Mouse (Mus musculus): ENCODE results near the gene Cdca8. TPM values are rescaled to one million over a fixed set of nuclear protein-coding genes. Genes with fewer than 3 reads are reported as not detected.

Gene Cdca8
- polyA plus RNA-seq (2021; fragmentation: Nextera tagmentation), result 2.2 and 2.5 TPM in 2 replicates
- long read RNA-seq, experiment 1, partial matches to known transcripts, result 0 of 2 reads
- long read RNA-seq, experiment 1, other reads (novel, unspliced or antisense), result 0 of 2 reads
- long read RNA-seq, experiment 2, partial matches to known transcripts, result 0 of 4 reads
- long read RNA-seq, experiment 2, other reads (novel, unspliced or antisense), result 0 of 4 reads

DNA sequence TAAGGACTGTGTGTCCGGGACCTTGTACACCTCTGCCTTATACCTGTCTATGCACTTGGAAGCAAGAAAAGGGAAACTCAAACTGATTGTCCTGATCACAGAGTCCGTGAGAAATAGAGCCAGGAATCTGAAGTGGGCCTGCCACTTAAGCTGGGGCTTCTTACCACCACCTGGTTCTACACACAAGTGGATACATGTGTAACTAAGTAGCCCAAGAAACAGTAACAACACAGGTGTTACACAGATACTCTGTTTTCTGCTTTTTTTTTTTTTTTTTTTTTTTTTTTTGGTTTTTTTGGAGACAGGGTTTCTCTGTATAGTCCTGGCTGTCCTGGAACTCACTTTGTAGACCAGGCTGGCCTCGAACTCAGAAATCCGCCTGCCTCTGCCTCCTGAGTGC lies at the start of gene Cdca8:
Cdca8 (minus strand) TSS at position 101 of the 400 bp plus-strand sequence.

DNA sequence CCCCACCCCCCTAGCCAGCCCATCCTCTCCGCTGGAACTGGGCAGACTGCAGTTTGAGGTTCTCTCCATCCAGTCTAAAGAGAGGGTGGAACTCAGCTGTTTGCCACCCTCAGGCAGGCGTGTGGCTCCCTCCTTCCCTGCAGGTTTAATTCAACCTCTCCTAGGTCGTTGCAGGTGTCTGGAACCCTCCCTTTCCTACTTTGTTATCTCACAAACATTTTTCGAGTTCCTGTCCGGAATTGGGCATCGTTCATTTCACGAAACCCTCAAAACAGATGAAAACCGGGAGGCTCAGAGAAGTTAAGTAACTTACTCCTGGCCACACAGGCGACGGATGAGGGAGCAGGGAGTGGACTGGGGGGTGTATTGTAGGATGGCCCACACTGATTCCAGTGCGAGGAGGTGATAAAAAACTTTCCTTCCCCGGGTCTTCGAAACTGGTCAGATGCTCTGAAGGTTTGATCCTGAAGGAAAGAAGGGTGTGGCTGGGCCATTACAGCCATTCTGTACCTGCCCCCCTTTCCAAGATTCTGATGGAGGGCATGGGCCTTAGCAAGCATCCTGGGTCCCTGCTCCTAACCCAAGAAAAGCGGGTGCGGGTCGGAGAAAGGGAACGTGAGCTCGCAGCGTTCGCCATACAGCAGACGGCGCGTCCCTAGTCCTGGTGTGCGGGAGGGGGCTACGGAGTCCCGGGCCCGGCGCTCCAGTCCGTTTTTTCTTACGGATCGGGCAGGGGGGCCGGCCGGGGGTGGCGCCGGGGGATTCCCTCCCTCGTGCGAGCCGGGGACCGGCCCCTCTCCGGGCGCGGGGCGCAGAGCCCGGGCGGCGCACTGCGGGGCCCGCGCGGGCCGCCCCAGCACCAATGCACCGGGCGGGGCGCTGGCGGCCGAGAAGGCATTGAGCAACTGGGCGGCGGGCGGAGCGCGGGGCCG lies 46.8 kb upstream of the Cdca8 start, which contains the start of gene Rspo1:
Rspo1 (plus strand) TSS at position 760 of the 932 bp plus-strand sequence.

DNA sequence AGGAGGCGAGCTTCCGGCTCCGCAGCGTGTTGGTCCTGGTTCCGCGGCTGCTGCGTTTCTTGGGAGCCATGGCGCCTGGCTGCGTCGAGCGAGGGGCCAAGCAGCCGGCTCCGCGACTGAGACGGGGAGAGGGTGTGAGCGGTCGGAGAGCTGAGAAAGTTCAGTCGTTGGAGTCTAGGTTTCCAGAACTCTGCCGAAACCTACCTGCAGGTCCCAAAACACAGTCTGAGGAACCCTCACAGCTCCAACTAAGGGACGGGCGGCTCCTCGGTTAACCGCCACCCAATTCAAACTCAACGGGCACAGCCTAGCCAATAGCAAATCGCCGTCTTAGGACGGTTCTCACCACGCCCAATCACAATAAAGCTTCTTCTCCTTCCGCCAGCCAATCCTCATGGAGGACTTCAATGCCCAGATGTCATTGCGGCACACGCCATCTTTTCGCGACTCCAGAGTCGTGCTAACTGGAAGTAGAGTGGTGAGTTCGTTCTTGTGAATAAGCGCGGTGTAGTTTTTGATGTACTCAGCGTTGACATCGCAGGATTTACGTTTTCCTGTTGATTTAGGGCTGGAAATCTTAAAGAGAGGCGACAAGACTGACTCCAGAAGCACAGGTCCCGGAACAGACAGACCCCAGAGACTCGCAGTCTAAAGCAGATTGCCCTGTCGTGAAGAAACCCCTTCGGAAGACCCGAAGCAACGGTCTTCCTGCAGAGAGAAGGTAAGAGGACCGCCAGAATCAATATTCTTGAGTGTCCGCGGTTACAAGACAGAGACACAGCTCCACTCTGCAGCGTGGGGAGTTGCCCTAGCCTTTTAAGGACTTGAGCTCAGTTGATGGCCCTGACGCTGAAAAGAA lies 2.3 kb downstream of the Cdca8 start, which contains the start of gene 9930104L06Rik:
9930104L06Rik (plus strand) TSS at position 436 of the 859 bp plus-strand sequence.

DNA sequence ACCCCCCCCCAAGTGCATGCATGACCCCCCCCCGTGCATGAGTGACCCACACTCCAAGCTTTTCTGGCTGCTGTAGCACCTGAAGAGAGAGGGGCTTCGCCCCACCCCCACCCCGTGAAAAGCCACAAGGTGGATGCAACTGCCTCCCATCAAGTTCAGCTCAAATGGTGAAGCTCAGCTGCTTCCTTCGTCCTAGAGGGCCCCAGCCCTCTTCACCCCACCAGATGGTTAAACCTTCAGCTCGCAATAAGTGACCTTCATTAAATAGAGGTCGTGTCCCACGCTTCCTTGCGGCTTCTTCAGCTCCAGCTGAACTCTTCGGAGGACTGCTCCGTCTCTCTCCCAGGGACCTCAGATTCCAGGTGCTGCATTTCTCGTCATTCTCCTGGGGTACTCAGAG lies 58.5 kb downstream of the Cdca8 start, which contains the start of gene Epha10:
Epha10 (plus strand) TSS at position 301 of the 400 bp plus-strand sequence.

Other genes starting within 250 kb of the Cdca8 start
- gene Utp11, start 245.7 kb downstream of the Cdca8 start, polyA plus RNA-seq (2021; fragmentation: Nextera tagmentation), result 30.2 and 34.0 TPM in 2 replicates
- gene Fhl3, start 238.6 kb downstream of the Cdca8 start, polyA plus RNA-seq (2021; fragmentation: Nextera tagmentation), result 0.60 and 0.63 TPM in 2 replicates
- 39.4 and 41.9 TPM in 2 replicates for gene Sf3a3, start 224.5 kb downstream of the Cdca8 start, polyA plus RNA-seq (2021; fragmentation: Nextera tagmentation)
- 5.7 and 6.1 TPM in 2 replicates for gene Inpp5b, start 197.5 kb downstream of the Cdca8 start, polyA plus RNA-seq (2021; fragmentation: Nextera tagmentation)
- gene Mtf1, start 137.2 kb downstream of the Cdca8 start, polyA plus RNA-seq (2021; fragmentation: Nextera tagmentation), result 10.3 and 13.4 TPM in 2 replicates
- gene Yrdc, start 88.6 kb downstream of the Cdca8 start, polyA plus RNA-seq (2021; fragmentation: Nextera tagmentation), result 5.0 and 49.2 TPM in 2 replicates
- gene 1110065P20Rik, start 88.1 kb downstream of the Cdca8 start, polyA plus RNA-seq (2021; fragmentation: Nextera tagmentation), result 84.5 and 117 TPM in 2 replicates
- gene Maneal, start 77.1 kb downstream of the Cdca8 start, polyA plus RNA-seq (2021; fragmentation: Nextera tagmentation), result 8.9 and 11.2 TPM in 2 replicates
- gene Epha10, start 58.4 kb downstream of the Cdca8 start, polyA plus RNA-seq (2021; fragmentation: Nextera tagmentation), result 2.3 and 7.8 TPM in 2 replicates
- gene 9930104L06Rik, start 2.3 kb downstream of the Cdca8 start, polyA plus RNA-seq (2021; fragmentation: Nextera tagmentation), result 3.9 and 5.8 TPM in 2 replicates
- 4.1 and 14.0 TPM in 2 replicates for gene Rspo1, start 47.1 kb upstream of the Cdca8 start, polyA plus RNA-seq (2021; fragmentation: Nextera tagmentation)
- 27.4 and 28.7 TPM in 2 replicates for gene Gnl2, start 77.3 kb upstream of the Cdca8 start, polyA plus RNA-seq (2021; fragmentation: Nextera tagmentation)
- gene Dnali1, start 126.4 kb upstream of the Cdca8 start, polyA plus RNA-seq (2021; fragmentation: Nextera tagmentation), result 0.83 and 0.96 TPM in 2 replicates
- gene Snip1, start 127.4 kb upstream of the Cdca8 start, polyA plus RNA-seq (2021; fragmentation: Nextera tagmentation), result 7.4 and 7.6 TPM in 2 replicates
- gene Meaf6, start 145.8 kb upstream of the Cdca8 start, polyA plus RNA-seq (2021; fragmentation: Nextera tagmentation), result 153 and 165 TPM in 2 replicates
- 0.07 and 0.36 TPM in 2 replicates for gene Zc3h12a, start 188.5 kb upstream of the Cdca8 start, polyA plus RNA-seq (2021; fragmentation: Nextera tagmentation)